Mouse (Mus musculus) brain, adult 2 months (tissue): ENCODE data around the gene Olfr1377.
"Not testable (repeated sequence)": the region's sequence is repeated elsewhere in the genome, so short reads cannot be mapped to it uniquely, and the experiment has no call there.

Experiments
- DNase-seq: peaks from one replicate; pipeline ENCODE4 v3.0.0; 2011; ENCODE audit warnings: low read depth, low spot score

Olfr1377 gene

GRCm38 (mm10) chr11:50981667-50982066 is at the start of gene Olfr1377:
Gene Olfr1377, plus strand, starts transcription at chr11:50981967.
- DNase-seq = no peak

GRCm38 (mm10) chr11:50932040-50932439 is 49.7 kb upstream of the Olfr1377 start:
- no peak for DNase-seq

GRCm38 (mm10) chr11:50938435-50938834 is 43.3 kb upstream of the Olfr1377 start:
- no peak for DNase-seq

- DNase-seq = peak; percentile 79
These were observed 42.0 kb upstream of the Olfr1377 start for GRCm38 (mm10) chr11:50939621-50940366.

- peak; percentile 16 for DNase-seq
These were observed 39.4 kb upstream of the Olfr1377 start for GRCm38 (mm10) chr11:50942386-50942785.

- no peak for DNase-seq
These were observed 38.3 kb upstream of the Olfr1377 start, which contains the start of gene 4933414I15Rik for GRCm38 (mm10) chr11:50943506-50943905. Gene 4933414I15Rik, minus strand, starts transcription at chr11:50943765.

- peak; percentile 89 for DNase-seq
These were observed 29.5 kb upstream of the Olfr1377 start for GRCm38 (mm10) chr11:50952290-50952689.

- DNase-seq = no peak
These were observed 28.1 kb upstream of the Olfr1377 start, which contains the start of gene Prop1 for GRCm38 (mm10) chr11:50953665-50954064. Gene Prop1, minus strand, starts transcription at chr11:50953765.

GRCm38 (mm10) chr11:50964886-50965285 is 16.9 kb upstream of the Olfr1377 start:
- no peak for DNase-seq

- DNase-seq = no peak
These were observed 15.5 kb upstream of the Olfr1377 start, which contains the start of gene Olfr1378 for GRCm38 (mm10) chr11:50966230-50966629. Gene Olfr1378, plus strand, starts transcription at chr11:50966530.

GRCm38 (mm10) chr11:50977216-50977615 is 4.6 kb upstream of the Olfr1377 start:
- peak; percentile 3 for DNase-seq

- no peak for DNase-seq
These were observed 21.5 kb downstream of the Olfr1377 start, which contains the start of gene Olfr51 for GRCm38 (mm10) chr11:51003296-51003695. Gene Olfr51, plus strand, starts transcription at chr11:51003596.

- DNase-seq = peak; percentile 1
These were observed 30.1 kb downstream of the Olfr1377 start for GRCm38 (mm10) chr11:51011821-51012220.

GRCm38 (mm10) chr11:51013936-51014335 is 32.2 kb downstream of the Olfr1377 start, which contains the start of gene Olfr54:
Gene Olfr54, plus strand, starts transcription at chr11:51014236.
- no peak for DNase-seq

GRCm38 (mm10) chr11:51016341-51016740 is 34.6 kb downstream of the Olfr1377 start:
- no peak for DNase-seq

GRCm38 (mm10) chr11:51026811-51027210 is 45.0 kb downstream of the Olfr1377 start:
- DNase-seq = not testable (repeated sequence)

GRCm38 (mm10) chr11:51029381-51029780 is 47.6 kb downstream of the Olfr1377 start:
- not testable (repeated sequence) for DNase-seq

- DNase-seq = no peak
These were observed 48.5 kb downstream of the Olfr1377 start for GRCm38 (mm10) chr11:51030225-51030624.

- DNase-seq = peak; percentile 22
These were observed 51.1 kb downstream of the Olfr1377 start for GRCm38 (mm10) chr11:51032851-51033250.

- not testable (repeated sequence) for DNase-seq
These were observed 52.4 kb downstream of the Olfr1377 start for GRCm38 (mm10) chr11:51034141-51034540.

- no peak for DNase-seq
These were observed 54.2 kb downstream of the Olfr1377 start for GRCm38 (mm10) chr11:51035951-51036350.
